Mouse (Mus musculus): ENCODE results near the gene Mpzl1. TPM values are rescaled to one million over a fixed set of nuclear protein-coding genes. Genes with fewer than 3 reads are reported as not detected.

Mpzl1 gene
- total RNA-seq, 2 experiments from 2014 or later: 47.8 to 51.6 TPM

- DNase-seq (ENCODE audit: extremely low spot score in 1 of 2, low spot score in 1 of 2): no peak
Observed at GRCm38 (mm10) chr1:165617166-165617891, 17.0 kb downstream of the Mpzl1 start.

- no peak for DNase-seq (ENCODE audit: extremely low spot score in 1 of 2, low spot score in 1 of 2)
Observed at GRCm38 (mm10) chr1:165616652-165617051, 17.7 kb downstream of the Mpzl1 start.

GRCm38 (mm10) chr1:165614793-165615192, 19.5 kb downstream of the Mpzl1 start:
- DNase-seq (ENCODE audit: extremely low spot score in 1 of 2, low spot score in 1 of 2): no peak

DNA sequence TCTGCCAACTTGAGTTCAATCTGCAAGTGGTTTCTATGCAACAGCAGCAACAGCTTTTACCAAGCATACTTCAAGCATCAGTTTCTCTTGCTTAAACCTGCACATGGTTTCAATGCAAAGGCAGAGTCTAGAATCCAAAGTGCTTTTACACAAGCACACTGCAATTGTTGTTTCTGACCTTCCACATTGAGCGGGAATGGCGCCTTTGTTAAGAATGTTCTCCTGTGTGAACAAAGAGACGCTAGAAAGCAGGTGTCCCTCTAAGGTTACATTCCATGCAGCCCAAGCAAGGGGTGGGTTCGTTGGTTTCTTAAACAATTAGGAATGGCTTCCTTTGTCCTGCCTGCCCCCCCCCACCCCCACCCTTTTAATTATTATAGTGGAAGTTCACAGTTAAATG, 20.4 kb downstream of the Mpzl1 start:
- DNase-seq (ENCODE audit: extremely low spot score in 1 of 2, low spot score in 1 of 2): no peak

DNA sequence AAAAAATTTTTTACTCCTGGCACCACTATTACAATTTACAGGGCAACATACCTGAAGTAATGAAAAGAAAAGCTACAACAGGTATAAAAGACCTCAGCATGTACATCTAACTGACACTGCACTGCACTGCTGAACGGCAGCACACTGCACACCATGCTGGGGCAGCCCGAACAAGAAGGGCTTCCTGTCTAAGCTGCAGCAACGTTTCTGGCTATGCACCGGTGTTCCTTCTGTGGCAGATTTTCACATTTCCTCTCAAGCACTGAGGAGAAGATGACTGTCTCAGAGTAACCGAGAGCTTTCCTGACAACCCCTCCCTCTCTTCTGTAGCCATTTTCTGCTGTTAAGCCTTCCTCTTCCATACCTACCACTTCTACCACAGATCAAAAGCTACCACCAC, 21.6 kb downstream of the Mpzl1 start:
- no peak for DNase-seq (ENCODE audit: extremely low spot score in 1 of 2, low spot score in 1 of 2)

- no peak for DNase-seq (ENCODE audit: extremely low spot score in 1 of 2, low spot score in 1 of 2)
Observed at GRCm38 (mm10) chr1:165610321-165610999, 23.9 kb downstream of the Mpzl1 start.

DNA sequence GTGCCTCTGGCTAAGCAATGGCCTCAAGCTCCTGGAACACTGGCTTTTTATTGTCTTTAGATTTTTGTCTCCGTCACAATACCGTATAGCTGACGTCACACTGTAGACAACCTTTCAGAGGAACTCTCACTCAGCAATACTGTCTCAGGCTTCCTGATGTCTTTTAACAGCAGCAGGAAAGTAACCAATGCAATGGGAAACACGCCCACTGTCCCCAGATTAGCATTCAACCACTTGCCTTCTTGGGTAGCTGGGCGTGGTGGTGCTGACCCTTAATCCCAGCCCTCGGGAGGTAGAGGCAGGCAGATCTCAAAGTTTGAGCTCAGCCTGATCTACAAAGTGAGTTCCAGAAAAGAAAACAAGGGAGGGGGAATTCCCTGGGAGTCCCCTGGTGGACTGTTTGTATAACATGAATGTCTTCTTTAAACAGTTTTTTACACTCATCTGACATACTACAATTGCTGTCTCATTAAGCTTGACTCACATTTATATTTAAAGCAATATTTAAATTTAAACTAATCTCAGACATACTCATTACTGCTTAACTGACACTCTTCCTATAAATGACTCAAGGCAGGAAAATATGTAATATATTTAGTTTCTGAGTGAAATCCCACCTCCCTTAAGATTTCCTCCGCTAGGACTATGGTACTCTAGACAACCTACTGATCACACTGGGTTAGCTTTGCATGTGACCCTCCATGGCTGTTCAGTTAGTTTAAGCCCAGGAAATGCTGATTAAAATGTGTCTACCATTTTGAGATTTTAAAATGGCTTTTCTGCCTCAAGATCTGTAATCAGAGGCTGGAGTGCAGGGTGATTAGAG, 24.6 kb downstream of the Mpzl1 start:
- no peak for DNase-seq (ENCODE audit: extremely low spot score in 1 of 2, low spot score in 1 of 2)

GRCm38 (mm10) chr1:165608904-165609303, 25.4 kb downstream of the Mpzl1 start:
- DNase-seq (ENCODE audit: extremely low spot score in 1 of 2, low spot score in 1 of 2): no peak

DNA sequence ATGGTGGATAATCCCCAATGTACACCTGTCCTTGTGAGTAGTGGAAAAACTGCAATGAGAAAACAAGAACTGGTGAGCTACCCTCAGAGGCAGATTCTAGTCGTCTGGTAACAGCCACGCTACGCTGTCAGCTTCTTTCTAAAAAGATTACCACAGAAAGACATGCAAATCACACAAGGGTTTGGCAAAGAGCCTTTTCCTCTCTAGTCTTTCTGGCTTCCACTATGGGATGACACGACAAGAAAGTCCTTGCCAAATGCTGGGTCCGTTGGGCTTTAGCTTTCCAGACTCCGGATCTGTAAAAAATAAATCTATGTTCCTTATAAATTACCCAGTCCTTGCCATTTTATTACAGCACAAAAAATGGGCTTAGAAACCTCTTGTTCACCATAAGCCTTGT, 28.6 kb downstream of the Mpzl1 start:
- DNase-seq (ENCODE audit: extremely low spot score in 1 of 2, low spot score in 1 of 2): no peak

DNA sequence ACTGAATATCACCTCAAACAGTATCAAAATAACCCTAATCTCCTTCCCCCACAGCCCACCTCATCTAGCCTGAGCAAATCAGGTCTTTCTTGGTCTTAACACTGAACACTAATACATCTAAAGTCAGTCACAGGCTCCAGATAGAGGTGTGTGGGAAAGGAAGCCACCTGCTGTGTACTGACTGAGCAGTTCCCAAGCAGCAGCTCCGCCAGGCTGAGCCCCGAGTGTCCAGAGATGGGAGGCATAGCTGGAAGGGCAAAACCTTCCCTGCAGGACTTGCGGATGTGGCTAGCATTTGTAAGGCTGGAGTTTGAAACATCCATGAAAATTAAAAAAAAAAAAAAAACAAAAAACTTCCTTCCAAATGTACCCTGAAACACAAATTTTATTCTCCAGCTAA, 29.2 kb downstream of the Mpzl1 start:
- DNase-seq (ENCODE audit: extremely low spot score in 1 of 2, low spot score in 1 of 2): no peak

DNA sequence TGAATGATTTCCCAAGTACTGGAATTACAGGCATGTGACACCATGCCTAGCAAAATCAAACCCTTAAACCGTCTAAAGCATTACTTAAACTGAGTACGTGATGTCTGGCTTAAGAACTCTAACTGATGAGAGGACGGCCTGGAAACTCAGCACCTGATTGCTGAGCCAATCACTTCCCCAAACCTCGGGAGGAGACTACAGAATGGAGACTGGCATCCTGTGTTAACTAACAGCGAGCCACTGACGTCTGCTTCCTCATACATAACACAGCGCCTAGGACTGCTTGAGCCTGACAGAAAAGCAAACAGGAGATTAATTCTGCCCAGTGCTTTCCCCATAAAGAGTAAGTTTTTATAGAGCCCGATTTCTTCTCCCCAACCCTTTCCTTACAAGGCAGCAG, 30.1 kb downstream of the Mpzl1 start:
- DNase-seq (ENCODE audit: extremely low spot score in 1 of 2, low spot score in 1 of 2): no peak

- DNase-seq (ENCODE audit: extremely low spot score in 1 of 2, low spot score in 1 of 2): no peak
Observed at GRCm38 (mm10) chr1:165603218-165603617, 31.1 kb downstream of the Mpzl1 start.

GRCm38 (mm10) chr1:165601775-165602280, 32.5 kb downstream of the Mpzl1 start:
- no peak for DNase-seq (ENCODE audit: extremely low spot score in 1 of 2, low spot score in 1 of 2)

DNA sequence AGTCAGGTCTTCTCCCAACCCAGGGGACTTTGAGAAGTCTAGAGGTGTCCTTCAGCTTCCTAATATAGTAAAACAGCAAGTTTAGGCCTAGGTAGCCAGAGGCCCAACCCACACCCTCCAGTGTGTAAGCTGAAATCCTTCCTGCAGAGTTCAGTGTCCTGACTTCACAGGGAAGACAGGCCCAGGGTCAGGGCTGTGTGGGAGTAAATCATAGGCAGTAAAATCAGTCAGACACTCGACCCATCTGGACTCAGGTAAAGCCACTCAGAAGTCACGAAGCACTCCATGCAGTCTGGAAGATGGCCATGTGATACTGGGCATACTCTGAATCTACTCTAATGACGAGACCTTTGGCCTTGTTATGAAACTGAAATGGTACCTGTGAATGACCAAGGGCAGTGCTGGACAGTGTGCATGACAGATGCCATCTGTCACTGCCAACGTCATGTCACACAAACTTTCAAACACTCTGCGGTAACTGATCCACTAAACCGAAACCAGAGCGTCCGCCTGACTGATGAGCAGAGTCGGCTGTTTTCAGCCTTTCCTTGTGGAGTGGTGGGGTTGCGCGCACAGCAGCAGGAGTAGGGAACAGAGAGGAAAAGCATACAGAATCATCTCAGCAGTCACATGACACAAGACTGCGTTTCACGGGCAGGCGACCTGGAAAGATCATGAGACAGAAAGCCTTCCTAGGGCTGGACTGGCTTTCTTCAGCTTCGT, 39.5 kb downstream of the Mpzl1 start:
- no peak for DNase-seq (ENCODE audit: extremely low spot score in 1 of 2, low spot score in 1 of 2)

GRCm38 (mm10) chr1:165592295-165593082, 41.8 kb downstream of the Mpzl1 start:
- DNase-seq (ENCODE audit: extremely low spot score in 1 of 2, low spot score in 1 of 2): no peak

DNA sequence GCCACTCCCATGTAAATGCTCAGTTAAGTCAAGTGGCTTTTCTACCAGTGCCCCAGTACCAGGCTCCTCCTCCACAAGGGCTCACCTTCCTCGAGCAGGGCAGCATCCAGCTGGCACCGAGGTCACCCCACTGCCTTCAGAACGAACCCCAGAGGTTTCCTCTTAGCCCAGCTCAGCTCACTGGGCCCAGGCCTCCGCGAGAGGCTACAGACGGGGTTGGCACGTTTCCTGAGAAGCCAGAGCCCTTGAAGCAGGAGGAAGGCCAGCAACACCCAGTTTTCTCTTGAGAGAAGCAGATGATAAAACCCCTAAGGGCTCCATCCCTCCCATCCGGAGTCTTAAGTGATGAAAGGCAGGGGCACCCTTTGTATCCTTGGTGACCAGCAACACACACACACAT, 43.6 kb downstream of the Mpzl1 start:
- no peak for DNase-seq (ENCODE audit: extremely low spot score in 1 of 2, low spot score in 1 of 2)

GRCm38 (mm10) chr1:165589280-165590048, 44.9 kb downstream of the Mpzl1 start:
- no peak for DNase-seq (ENCODE audit: extremely low spot score in 1 of 2, low spot score in 1 of 2)

GRCm38 (mm10) chr1:165587845-165588244, 46.5 kb downstream of the Mpzl1 start:
- no peak for DNase-seq (ENCODE audit: extremely low spot score in 1 of 2, low spot score in 1 of 2)

- DNase-seq (ENCODE audit: extremely low spot score in 1 of 2, low spot score in 1 of 2): no peak
Observed at GRCm38 (mm10) chr1:165586366-165586765, 48.0 kb downstream of the Mpzl1 start.
